Mouse (Mus musculus) adrenal gland, adult 8-10 months (tissue): ENCODE data around the gene Ndufaf2. TPM values are rescaled to one million over a fixed set of nuclear protein-coding genes. Genes with fewer than 3 reads are reported as not detected.

Experiments
- DNase-seq: peaks from one replicate; pipeline ENCODE4 v3.0.0; 2022
- total RNA-seq, 4 experiments: library from RNA; stranded (reverse); gene quantifications; 2 replicates each; pipeline ENCODE4 v1.2.4; 2022

Ndufaf2 gene
- total RNA-seq, 4 experiments from 2014 or later = 13.9 to 27.0 (median 20.9) TPM

- no peak for DNase-seq
Observed at GRCm38 (mm10) chr13:108138403-108138977, 19.9 kb downstream of the Ndufaf2 start.

- DNase-seq = no peak
Observed at GRCm38 (mm10) chr13:108135617-108136016, 22.8 kb downstream of the Ndufaf2 start.

- no peak for DNase-seq
Observed at GRCm38 (mm10) chr13:108132031-108132819, 26.2 kb downstream of the Ndufaf2 start.

- no peak for DNase-seq
Observed at GRCm38 (mm10) chr13:108130737-108131136, 27.7 kb downstream of the Ndufaf2 start.

GRCm38 (mm10) chr13:108129070-108129469 is 29.4 kb downstream of the Ndufaf2 start:
- DNase-seq = no peak

GRCm38 (mm10) chr13:108127883-108128282 is 30.5 kb downstream of the Ndufaf2 start:
- no peak for DNase-seq

- DNase-seq = no peak
Observed at GRCm38 (mm10) chr13:108127130-108127529, 31.3 kb downstream of the Ndufaf2 start.

- no peak for DNase-seq
Observed at GRCm38 (mm10) chr13:108126246-108126645, 32.2 kb downstream of the Ndufaf2 start.

GRCm38 (mm10) chr13:108124096-108124495 is 34.3 kb downstream of the Ndufaf2 start:
- no peak for DNase-seq

GRCm38 (mm10) chr13:108123109-108123723 is 35.2 kb downstream of the Ndufaf2 start:
- DNase-seq = no peak

GRCm38 (mm10) chr13:108119411-108120310 is 38.8 kb downstream of the Ndufaf2 start:
- no peak for DNase-seq

- DNase-seq = no peak
Observed at GRCm38 (mm10) chr13:108118188-108118587, 40.2 kb downstream of the Ndufaf2 start.

GRCm38 (mm10) chr13:108117654-108118053 is 40.8 kb downstream of the Ndufaf2 start:
- DNase-seq = no peak

GRCm38 (mm10) chr13:108114257-108114656 is 44.2 kb downstream of the Ndufaf2 start:
- DNase-seq = no peak

GRCm38 (mm10) chr13:108113536-108113935 is 44.9 kb downstream of the Ndufaf2 start:
- no peak for DNase-seq

GRCm38 (mm10) chr13:108110929-108111328 is 47.5 kb downstream of the Ndufaf2 start:
- DNase-seq = no peak

- DNase-seq = no peak
Observed at GRCm38 (mm10) chr13:108100700-108101099, 57.7 kb downstream of the Ndufaf2 start.

- no peak for DNase-seq
Observed at GRCm38 (mm10) chr13:108096446-108096845, 62.0 kb downstream of the Ndufaf2 start.

- no peak for DNase-seq
Observed at GRCm38 (mm10) chr13:108095617-108096016, 62.8 kb downstream of the Ndufaf2 start.

- no peak for DNase-seq
Observed at GRCm38 (mm10) chr13:108094681-108095080, 63.7 kb downstream of the Ndufaf2 start.

- no peak for DNase-seq
Observed at GRCm38 (mm10) chr13:108092290-108092689, 66.1 kb downstream of the Ndufaf2 start.

GRCm38 (mm10) chr13:108086724-108087123 is 71.7 kb downstream of the Ndufaf2 start:
- DNase-seq = no peak

- no peak for DNase-seq
Observed at GRCm38 (mm10) chr13:108086036-108086435, 72.4 kb downstream of the Ndufaf2 start.
